ENCODE assay signal across 12 mouse cellular contexts in genomic region chr10:119038991-119039390, GRCm38 (mm10).
"Had no signal": no experiment of that assay in that cellular context is flagged by ENCODE, and none has a peak within 500 bp of the region (broad histone marks: within the 10 kb centered on the region; RNA-seq: fewer than 3 reads in every experiment).

No protein-coding gene starts in this region.

- H3K9me3 ChIP-seq: kidney, embryonic 15.5 days; limb, embryonic 13.5 days; midbrain, embryonic 15.5 days; neural tube, embryonic 13.5 days had no signal

- H3K9ac ChIP-seq: kidney, embryonic 15.5 days; limb, embryonic 13.5 days; liver, embryonic 14.5 days; midbrain, embryonic 15.5 days; neural tube, embryonic 13.5 days had no signal

- ATAC-seq: intestine, embryonic 16.5 days; midbrain, embryonic 15.5 days had no signal

- H3K27ac ChIP-seq: limb, embryonic 13.5 days; liver, embryonic 14.5 days; midbrain, embryonic 15.5 days; neural tube, embryonic 13.5 days had no signal

- H3K4me1 ChIP-seq: midbrain, embryonic 15.5 days had no signal

- H3K4me2 ChIP-seq: kidney, embryonic 15.5 days; limb, embryonic 13.5 days; midbrain, embryonic 15.5 days; neural tube, embryonic 13.5 days had no signal

- H3K27me3 ChIP-seq: kidney, embryonic 15.5 days; limb, embryonic 13.5 days; midbrain, embryonic 15.5 days; neural tube, embryonic 13.5 days had no signal

- DNase-seq: kidney, adult 2 months; kidney, postnatal 14 days; left cerebral cortex, postnatal 4 days; lung, adult 18-20 months; lung, postnatal 36 days; right cerebral cortex, postnatal 14 days had no signal

- H3K4me3 ChIP-seq: kidney, embryonic 15.5 days; limb, embryonic 13.5 days; midbrain, embryonic 15.5 days; neural tube, embryonic 13.5 days had no signal

- H3K36me3 ChIP-seq: kidney, embryonic 15.5 days; limb, embryonic 13.5 days; midbrain, embryonic 15.5 days; neural tube, embryonic 13.5 days had no signal
